Mouse (Mus musculus): ENCODE results near the gene Aco2. TPM values are rescaled to one million over a fixed set of nuclear protein-coding genes. Genes with fewer than 3 reads are reported as not detected.

Gene Aco2
- 105 and 122 TPM in 2 replicates for polyA plus RNA-seq (2015; fragmentation: Nextera tagmentation; extraction: Ambion mirVana)

DNA sequence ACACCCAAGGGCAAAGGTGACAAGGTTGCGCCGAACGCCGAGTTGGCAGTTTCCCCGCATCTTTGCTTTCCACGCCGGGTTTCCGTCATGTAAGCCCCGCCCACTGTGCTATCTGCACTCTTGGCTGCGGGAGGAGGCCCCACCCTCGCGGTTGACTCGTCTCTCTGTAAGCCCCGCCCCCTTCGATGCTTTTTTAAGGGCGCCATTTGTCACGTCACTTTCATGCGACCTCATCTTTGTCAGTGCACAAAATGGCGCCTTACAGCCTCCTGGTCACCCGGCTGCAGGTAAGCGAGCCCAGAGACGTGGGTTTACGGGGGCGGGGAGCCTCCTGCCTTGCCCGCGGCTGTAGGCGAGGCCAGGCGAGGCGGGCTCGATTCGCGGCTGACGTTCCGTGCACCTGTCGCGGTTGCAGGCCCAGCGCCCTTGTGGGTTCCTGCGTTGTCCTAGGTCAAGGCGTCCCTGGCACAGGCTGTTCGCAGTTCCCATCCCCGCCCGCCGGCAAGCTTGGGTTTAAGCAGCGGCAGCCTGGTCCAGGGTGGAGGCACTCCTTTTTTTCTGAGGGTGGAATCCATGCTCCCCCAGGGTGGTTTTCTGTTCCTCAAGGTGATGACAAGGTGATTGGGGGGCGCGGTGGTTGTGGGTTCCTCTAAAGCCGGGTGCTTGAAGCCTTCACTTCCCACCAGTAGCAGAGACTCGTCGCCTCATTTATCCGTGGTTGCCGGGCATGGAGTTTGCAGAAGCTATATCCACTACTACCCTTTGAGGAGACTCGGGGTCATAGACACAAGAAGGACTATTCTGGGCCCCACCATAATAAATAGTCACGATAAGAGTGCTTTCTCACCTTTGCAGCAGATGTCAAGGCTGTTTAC lies at the start of gene Aco2:
Gene Aco2, plus strand, starts transcription at position 48 of the 875 bp plus-strand sequence.
- Histone ChIP-seq H3K4me1 (replicated peaks) (peaks cover 60% of the 10 kb centered on the region), H3K4me3 (replicated peaks) (peak within 1 kb of the TSS; percentile 94), H3K9ac (peak within 1 kb of the TSS; percentile 88), H3K4me2 (peak within 1 kb of the TSS; percentile 87), H3K9me3 (replicated peaks) (no peaks in the 10 kb centered on the region), H3K27me3 (no peaks in the 10 kb centered on the region), H3K36me3 (peaks cover 34% of the 10 kb centered on the region), H3K27ac (peak within 1 kb of the TSS; percentile 95)
- under 1% methylated on average over 53 of the region's 53 CpGs for WGBS (ENCODE audit: insufficient replicate concordance)
- ATAC-seq (ENCODE audit: low read depth) (peak; percentile 77), DNase-seq (peak; percentile 98)

DNA sequence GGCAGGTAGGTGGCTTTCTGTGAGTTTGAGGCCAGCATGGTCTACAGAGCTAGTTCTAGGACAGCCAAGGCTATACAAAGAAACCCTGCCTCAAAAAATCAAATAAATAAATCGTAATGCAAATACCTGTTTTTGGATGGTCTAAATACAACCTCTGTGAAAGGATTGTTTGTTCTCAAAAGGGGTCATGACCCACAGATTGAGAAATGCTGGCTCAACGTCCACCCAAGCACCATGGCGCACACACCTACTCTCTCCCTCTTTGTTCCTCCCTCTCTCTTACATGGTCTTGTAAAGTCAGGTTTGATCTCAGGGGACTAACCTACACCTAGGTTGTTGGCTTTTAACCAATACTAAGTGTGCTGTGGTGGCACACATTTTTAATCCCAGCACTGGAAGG lies 49.5 kb upstream of the Aco2 start:
- no peak overlapping the region for H3K4me3 ChIP-seq (replicated peaks)
- no peaks in the 10 kb centered on the region for H3K27me3 ChIP-seq
- DNase-seq (no peak), ATAC-seq (ENCODE audit: low read depth) (peak; percentile 36; the same call in 1 of the 2 replicates)
- no peak overlapping the region for H3K9ac ChIP-seq
- H3K27ac ChIP-seq = peak overlapping the region; percentile 47; the same call in 1 of the 2 replicates
- no peak overlapping the region for H3K4me2 ChIP-seq
- H3K36me3 ChIP-seq = peaks cover 31% of the 10 kb centered on the region
- H3K4me1 ChIP-seq (replicated peaks) = peaks cover 4% of the 10 kb centered on the region; the same call in 1 of the 2 replicates
- WGBS (ENCODE audit: insufficient replicate concordance) = 75% methylated on average over 3 of the region's 3 CpGs
- no peaks in the 10 kb centered on the region for H3K9me3 ChIP-seq (replicated peaks)

DNA sequence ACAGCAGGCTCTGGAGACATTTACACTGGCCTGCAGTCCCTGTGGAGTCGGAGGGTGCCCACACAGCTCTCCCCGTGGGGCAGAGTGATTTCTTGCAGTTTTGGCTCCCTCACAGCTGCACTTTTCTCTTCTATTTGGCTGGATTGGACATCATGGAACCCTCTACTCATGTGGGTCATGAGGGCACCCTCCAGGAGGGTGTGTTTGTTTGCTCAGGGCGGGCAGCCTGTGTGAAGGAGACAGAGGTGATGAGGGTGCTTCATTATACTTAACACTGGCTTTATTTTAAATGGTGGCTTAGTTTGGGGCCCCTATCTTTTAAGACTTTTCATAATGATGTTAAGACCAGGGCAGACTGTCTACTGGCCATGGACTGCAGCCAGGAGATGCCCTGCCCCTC lies 47.3 kb upstream of the Aco2 start:
- no peak overlapping the region for H3K27ac ChIP-seq
- H3K4me1 ChIP-seq (replicated peaks) = peaks cover 4% of the 10 kb centered on the region; the same call in 1 of the 2 replicates
- no peaks in the 10 kb centered on the region for H3K9me3 ChIP-seq (replicated peaks)
- H3K9ac ChIP-seq = no peak overlapping the region
- ATAC-seq (ENCODE audit: low read depth) = no peak
- peaks cover 23% of the 10 kb centered on the region for H3K36me3 ChIP-seq
- WGBS (ENCODE audit: insufficient replicate concordance) = 67% methylated on average over 3 of the region's 3 CpGs
- no peak overlapping the region for H3K4me3 ChIP-seq (replicated peaks)
- H3K27me3 ChIP-seq = no peaks in the 10 kb centered on the region
- no peak for DNase-seq
- no peak overlapping the region for H3K4me2 ChIP-seq

DNA sequence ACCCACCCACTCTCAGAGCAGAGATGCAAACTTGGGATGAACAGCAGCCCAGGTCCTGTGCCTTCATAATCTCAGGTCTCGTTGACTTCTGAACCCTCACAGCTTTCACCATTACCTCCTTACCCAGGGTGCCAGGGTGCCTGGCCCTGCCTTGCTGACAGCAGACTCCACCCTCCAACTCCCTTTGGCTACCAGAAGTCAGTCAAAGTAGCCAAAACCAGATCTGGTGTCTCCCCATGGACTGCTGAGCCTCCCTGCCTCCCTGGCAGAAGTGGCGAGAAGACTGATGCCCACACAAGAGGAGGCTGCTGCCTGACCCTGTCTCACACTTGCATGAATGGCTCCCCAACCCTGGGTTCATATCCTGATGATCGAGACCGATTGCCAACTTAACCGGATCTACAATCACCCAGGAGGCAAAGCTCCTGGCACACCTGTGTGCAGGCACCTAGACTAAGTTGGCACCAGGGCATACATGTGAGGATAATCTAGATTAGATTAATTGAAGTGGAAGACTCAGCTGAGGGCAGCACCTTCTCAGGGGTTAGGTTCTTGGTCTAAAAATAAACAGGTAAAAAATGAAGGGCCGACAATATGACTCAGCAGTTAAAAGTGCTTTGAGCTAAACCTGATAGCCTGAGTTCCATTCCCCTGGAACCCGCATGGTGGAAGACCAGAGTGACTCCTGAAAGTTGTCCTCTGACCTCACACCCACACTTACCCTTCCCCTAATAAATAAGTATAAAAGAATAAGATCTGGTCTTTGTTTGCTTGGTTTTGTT lies 43.5 kb upstream of the Aco2 start:
- no peak for ATAC-seq (ENCODE audit: low read depth)
- Histone ChIP-seq H3K4me2 (no peak overlapping the region), H3K9ac (no peak overlapping the region), H3K9me3 (replicated peaks) (no peaks in the 10 kb centered on the region), H3K36me3 (peaks cover 9% of the 10 kb centered on the region), H3K27me3 (peaks cover 4% of the 10 kb centered on the region; the same call in 1 of the 2 replicates), H3K27ac (no peak overlapping the region), H3K4me3 (replicated peaks) (no peak overlapping the region), H3K4me1 (replicated peaks) (peaks cover 18% of the 10 kb centered on the region)
- 73% methylated on average over 7 of the region's 7 CpGs for WGBS (ENCODE audit: insufficient replicate concordance)
- DNase-seq = no peak

GRCm38 (mm10) chr15:81829208-81829580 lies 42.9 kb upstream of the Aco2 start:
- ATAC-seq (ENCODE audit: low read depth) (no peak), DNase-seq (no peak)
- Histone ChIP-seq H3K36me3 (peaks cover 5% of the 10 kb centered on the region; the same call in 1 of the 2 replicates), H3K27me3 (peaks cover 7% of the 10 kb centered on the region; the same call in 1 of the 2 replicates), H3K9ac (no peak overlapping the region), H3K27ac (no peak overlapping the region), H3K4me3 (replicated peaks) (no peak overlapping the region), H3K4me2 (no peak overlapping the region), H3K4me1 (replicated peaks) (peaks cover 18% of the 10 kb centered on the region), H3K9me3 (replicated peaks) (no peaks in the 10 kb centered on the region)
- 64% methylated on average over 2 of the region's 2 CpGs for WGBS (ENCODE audit: insufficient replicate concordance)

GRCm38 (mm10) chr15:81830530-81830929 lies 41.6 kb upstream of the Aco2 start:
- no peak overlapping the region for H3K4me3 ChIP-seq (replicated peaks)
- ATAC-seq (ENCODE audit: low read depth) (no peak), DNase-seq (no peak)
- 68% methylated on average over 4 of the region's 4 CpGs for WGBS (ENCODE audit: insufficient replicate concordance)
- peaks cover 19% of the 10 kb centered on the region for H3K27me3 ChIP-seq
- H3K9ac ChIP-seq = no peak overlapping the region
- H3K9me3 ChIP-seq (replicated peaks) = no peaks in the 10 kb centered on the region
- peaks cover 5% of the 10 kb centered on the region; the same call in 1 of the 2 replicates for H3K36me3 ChIP-seq
- no peak overlapping the region for H3K4me2 ChIP-seq
- H3K27ac ChIP-seq = no peak overlapping the region
- peaks cover 24% of the 10 kb centered on the region for H3K4me1 ChIP-seq (replicated peaks)

DNA sequence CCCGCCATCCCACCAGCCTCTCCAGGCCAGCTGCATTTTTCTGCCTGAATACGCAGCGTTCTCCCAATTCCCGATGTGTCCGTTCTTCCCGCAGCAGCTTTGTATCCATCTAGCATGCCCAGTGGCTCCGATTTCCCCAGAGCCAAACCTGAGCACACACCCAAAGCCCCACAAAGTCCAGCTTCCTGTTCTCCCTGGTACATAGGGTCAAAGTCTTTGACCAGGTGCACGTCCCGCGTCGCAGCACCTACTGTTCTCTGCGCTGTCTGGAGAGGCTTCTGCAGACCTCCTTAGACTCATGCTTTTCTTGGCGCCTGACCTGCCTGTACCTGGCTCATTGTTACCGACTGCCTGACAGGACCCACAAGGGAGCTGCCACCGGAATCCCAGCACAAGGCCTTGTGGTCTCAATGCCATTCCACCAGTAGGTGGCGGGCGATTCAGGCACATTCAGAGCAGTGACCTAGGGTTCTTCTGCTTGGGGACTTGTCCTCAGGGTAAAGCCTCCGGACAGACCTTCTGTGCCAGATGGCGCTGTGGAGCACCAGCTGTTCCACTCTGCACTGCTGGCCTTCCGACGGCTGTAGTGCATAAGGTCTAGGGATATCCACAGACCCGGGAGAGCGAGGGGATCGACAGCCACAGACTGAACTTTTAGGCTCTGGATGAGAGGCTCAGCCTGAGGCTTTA lies 40.8 kb upstream of the Aco2 start:
- Histone ChIP-seq H3K9ac (0 out of 2 replicates have a peak overlapping the region, but pooled peaks have one; percentile 0), H3K27ac (no peak overlapping the region), H3K27me3 (peaks cover 26% of the 10 kb centered on the region), H3K36me3 (peaks cover 5% of the 10 kb centered on the region; the same call in 1 of the 2 replicates), H3K9me3 (replicated peaks) (no peaks in the 10 kb centered on the region), H3K4me1 (replicated peaks) (peaks cover 28% of the 10 kb centered on the region), H3K4me2 (peak overlapping the region; percentile 32), H3K4me3 (replicated peaks) (no peak overlapping the region)
- 17% methylated on average over 24 of the region's 24 CpGs for WGBS (ENCODE audit: insufficient replicate concordance)
- DNase-seq = peak; percentile 85
- ATAC-seq (ENCODE audit: low read depth) = peak; percentile 90

GRCm38 (mm10) chr15:81832219-81832618 lies 39.9 kb upstream of the Aco2 start:
- Histone ChIP-seq H3K9ac (no peak overlapping the region), H3K36me3 (peaks cover 4% of the 10 kb centered on the region; the same call in 1 of the 2 replicates), H3K4me1 (replicated peaks) (peaks cover 33% of the 10 kb centered on the region), H3K4me3 (replicated peaks) (no peak overlapping the region), H3K27ac (no peak overlapping the region), H3K9me3 (replicated peaks) (no peaks in the 10 kb centered on the region), H3K27me3 (peaks cover 35% of the 10 kb centered on the region), H3K4me2 (no peak overlapping the region)
- ATAC-seq (ENCODE audit: low read depth) = no peak
- 54% methylated on average over 3 of the region's 3 CpGs for WGBS (ENCODE audit: insufficient replicate concordance)
- no peak for DNase-seq

GRCm38 (mm10) chr15:81833481-81833880 lies 38.6 kb upstream of the Aco2 start:
- no peak for ATAC-seq (ENCODE audit: low read depth)
- no peaks in the 10 kb centered on the region for H3K9me3 ChIP-seq (replicated peaks)
- H3K9ac ChIP-seq = no peak overlapping the region
- no peak overlapping the region for H3K4me3 ChIP-seq (replicated peaks)
- H3K36me3 ChIP-seq = no peaks in the 10 kb centered on the region
- H3K4me1 ChIP-seq (replicated peaks) = peaks cover 33% of the 10 kb centered on the region
- WGBS (ENCODE audit: insufficient replicate concordance) = 79% methylated on average over 4 of the region's 4 CpGs
- DNase-seq = no peak
- no peak overlapping the region for H3K4me2 ChIP-seq
- no peak overlapping the region for H3K27ac ChIP-seq
- peaks cover 36% of the 10 kb centered on the region for H3K27me3 ChIP-seq

- WGBS (ENCODE audit: insufficient replicate concordance) = 53% methylated on average over 3 of the region's 3 CpGs
- Histone ChIP-seq H3K36me3 (no peaks in the 10 kb centered on the region), H3K4me3 (replicated peaks) (no peak overlapping the region), H3K27ac (no peak overlapping the region), H3K4me1 (replicated peaks) (peaks cover 33% of the 10 kb centered on the region), H3K9me3 (replicated peaks) (no peaks in the 10 kb centered on the region), H3K9ac (no peak overlapping the region), H3K4me2 (no peak overlapping the region), H3K27me3 (peaks cover 36% of the 10 kb centered on the region)
- no peak for DNase-seq
- no peak for ATAC-seq (ENCODE audit: low read depth)
These were observed 37.8 kb upstream of the Aco2 start for GRCm38 (mm10) chr15:81834171-81834841.
